Mouse (Mus musculus): ENCODE data around the gene Cd82. TPM values are rescaled to one million over a fixed set of nuclear protein-coding genes. Genes with fewer than 3 reads are reported as not detected.
A peak's percentile ranks its signal among the peaks of the same experiment; 100 is the strongest.

Gene Cd82
- polyA plus RNA-seq (2015; fragmentation: Nextera tagmentation; extraction: Ambion mirVana): 93.5 and 105 TPM in 2 replicates

- no peak for TF ChIP-seq EP300 (optimal IDR thresholded peaks at IDR 0.05)
- no peak for TF ChIP-seq CTCF (IDR thresholded peaks at IDR 0.05; ENCODE audit: low read depth)
- WGBS: under 1% methylated on average over 20 of the region's 20 CpGs
- Histone ChIP-seq H3K9me3 (ENCODE audit: control insufficient read depth, low read length) (no peaks in the 10 kb centered on the region), H3K27me3 (ENCODE audit: control insufficient read depth, insufficient read depth, low read length) (no peaks in the 10 kb centered on the region), H3K36me3 (ENCODE audit: control insufficient read depth, insufficient read depth, low read length) (no peaks in the 10 kb centered on the region), H3K9ac (ENCODE audit: low read length) (peak within 1 kb of the TSS; percentile 69), H3K4me2 (replicated peaks; ENCODE audit: low read depth) (peak within 1 kb of the TSS; percentile 82), H3K4me1 (replicated peaks; ENCODE audit: control insufficient read depth, insufficient read depth) (peaks cover 5% of the 10 kb centered on the region; the same call in 1 of the 2 replicates), H3K27ac (replicated peaks) (peak within 1 kb of the TSS; percentile 94), H3K4me3 (ENCODE audit: low read depth, low read length) (peak within 1 kb of the TSS; percentile 56)
- peak; percentile 90 for ATAC-seq (ENCODE audit: low FRiP score, low TSS enrichment)
- DNase-seq (ENCODE audit: low spot score): peak; percentile 95
Observed at GRCm38 (mm10) chr2:93462760-93463159, at the start of gene Cd82. TSS of gene Cd82 (minus strand) at chr2:93463140.

- Histone ChIP-seq H3K4me1 (replicated peaks; ENCODE audit: control insufficient read depth, insufficient read depth) (no peaks in the 10 kb centered on the region), H3K4me2 (replicated peaks; ENCODE audit: low read depth) (no peak overlapping the region), H3K9ac (ENCODE audit: low read length) (no peak overlapping the region), H3K36me3 (ENCODE audit: control insufficient read depth, insufficient read depth, low read length) (no peaks in the 10 kb centered on the region), H3K27me3 (ENCODE audit: control insufficient read depth, insufficient read depth, low read length) (no peaks in the 10 kb centered on the region), H3K9me3 (ENCODE audit: control insufficient read depth, low read length) (no peaks in the 10 kb centered on the region), H3K27ac (replicated peaks) (no peak overlapping the region), H3K4me3 (ENCODE audit: low read depth, low read length) (no peak overlapping the region)
- WGBS: 54% methylated on average over 7 of the region's 7 CpGs
- ATAC-seq (ENCODE audit: low FRiP score, low TSS enrichment) (no peak), DNase-seq (ENCODE audit: low spot score) (no peak)
- TF ChIP-seq CTCF (IDR thresholded peaks at IDR 0.05; ENCODE audit: low read depth): no peak
- TF ChIP-seq EP300 (optimal IDR thresholded peaks at IDR 0.05): no peak
Observed at GRCm38 (mm10) chr2:93512130-93512529, 49.2 kb upstream of the Cd82 start.

GRCm38 (mm10) chr2:93510839-93511238, 47.9 kb upstream of the Cd82 start:
- Histone ChIP-seq H3K9me3 (ENCODE audit: control insufficient read depth, low read length) (no peaks in the 10 kb centered on the region), H3K36me3 (ENCODE audit: control insufficient read depth, insufficient read depth, low read length) (no peaks in the 10 kb centered on the region), H3K4me1 (replicated peaks; ENCODE audit: control insufficient read depth, insufficient read depth) (no peaks in the 10 kb centered on the region), H3K27ac (replicated peaks) (no peak overlapping the region), H3K4me2 (replicated peaks; ENCODE audit: low read depth) (no peak overlapping the region), H3K9ac (ENCODE audit: low read length) (no peak overlapping the region), H3K27me3 (ENCODE audit: control insufficient read depth, insufficient read depth, low read length) (no peaks in the 10 kb centered on the region), H3K4me3 (ENCODE audit: low read depth, low read length) (no peak overlapping the region)
- WGBS: 96% methylated on average over 1 of the region's 1 CpGs
- no peak for TF ChIP-seq CTCF (IDR thresholded peaks at IDR 0.05; ENCODE audit: low read depth)
- no peak for TF ChIP-seq EP300 (optimal IDR thresholded peaks at IDR 0.05)
- no peak for DNase-seq (ENCODE audit: low spot score)
- no peak for ATAC-seq (ENCODE audit: low FRiP score, low TSS enrichment)

- Histone ChIP-seq H3K4me3 (ENCODE audit: low read depth, low read length) (no peak overlapping the region), H3K4me1 (replicated peaks; ENCODE audit: control insufficient read depth, insufficient read depth) (no peaks in the 10 kb centered on the region), H3K27ac (replicated peaks) (no peak overlapping the region), H3K4me2 (replicated peaks; ENCODE audit: low read depth) (no peak overlapping the region), H3K36me3 (ENCODE audit: control insufficient read depth, insufficient read depth, low read length) (no peaks in the 10 kb centered on the region), H3K9me3 (ENCODE audit: control insufficient read depth, low read length) (no peaks in the 10 kb centered on the region), H3K9ac (ENCODE audit: low read length) (no peak overlapping the region), H3K27me3 (ENCODE audit: control insufficient read depth, insufficient read depth, low read length) (no peaks in the 10 kb centered on the region)
- TF ChIP-seq CTCF (IDR thresholded peaks at IDR 0.05; ENCODE audit: low read depth) (no peak), EP300 (optimal IDR thresholded peaks at IDR 0.05) (no peak)
- 80% methylated on average over 12 of the region's 12 CpGs for WGBS
- no peak for DNase-seq (ENCODE audit: low spot score)
- no peak for ATAC-seq (ENCODE audit: low FRiP score, low TSS enrichment)
Observed at GRCm38 (mm10) chr2:93509777-93510750, 47.1 kb upstream of the Cd82 start.

- no peak overlapping the region for H3K4me2 ChIP-seq (replicated peaks; ENCODE audit: low read depth)
- no peak overlapping the region for H3K4me3 ChIP-seq (ENCODE audit: low read depth, low read length)
- H3K36me3 ChIP-seq (ENCODE audit: control insufficient read depth, insufficient read depth, low read length): no peaks in the 10 kb centered on the region
- WGBS: 46% methylated on average over 6 of the region's 6 CpGs
- ATAC-seq (ENCODE audit: low FRiP score, low TSS enrichment) (no peak), DNase-seq (ENCODE audit: low spot score) (no peak)
- H3K27me3 ChIP-seq (ENCODE audit: control insufficient read depth, insufficient read depth, low read length): no peaks in the 10 kb centered on the region
- no peaks in the 10 kb centered on the region for H3K4me1 ChIP-seq (replicated peaks; ENCODE audit: control insufficient read depth, insufficient read depth)
- H3K9me3 ChIP-seq (ENCODE audit: control insufficient read depth, low read length): no peaks in the 10 kb centered on the region
- TF ChIP-seq EP300 (optimal IDR thresholded peaks at IDR 0.05): no peak
- no peak for TF ChIP-seq CTCF (IDR thresholded peaks at IDR 0.05; ENCODE audit: low read depth)
- H3K27ac ChIP-seq (replicated peaks): no peak overlapping the region
- no peak overlapping the region for H3K9ac ChIP-seq (ENCODE audit: low read length)
Observed at GRCm38 (mm10) chr2:93505091-93505490, 42.2 kb upstream of the Cd82 start.

GRCm38 (mm10) chr2:93503353-93503752, 40.4 kb upstream of the Cd82 start:
- H3K4me3 ChIP-seq (ENCODE audit: low read depth, low read length): no peak overlapping the region
- WGBS: 65% methylated on average over 4 of the region's 4 CpGs

More at GRCm38 (mm10) chr2:93503353-93503752, 40.4 kb upstream of the Cd82 start:
- H3K4me2 ChIP-seq (replicated peaks; ENCODE audit: low read depth): no peak overlapping the region
- no peaks in the 10 kb centered on the region for H3K36me3 ChIP-seq (ENCODE audit: control insufficient read depth, insufficient read depth, low read length)
- H3K4me1 ChIP-seq (replicated peaks; ENCODE audit: control insufficient read depth, insufficient read depth): no peaks in the 10 kb centered on the region
- TF ChIP-seq CTCF (IDR thresholded peaks at IDR 0.05; ENCODE audit: low read depth): no peak
- no peak for TF ChIP-seq EP300 (optimal IDR thresholded peaks at IDR 0.05)
- no peak overlapping the region for H3K27ac ChIP-seq (replicated peaks)
- H3K27me3 ChIP-seq (ENCODE audit: control insufficient read depth, insufficient read depth, low read length): no peaks in the 10 kb centered on the region
- ATAC-seq (ENCODE audit: low FRiP score, low TSS enrichment): no peak
- DNase-seq (ENCODE audit: low spot score): no peak
- H3K9ac ChIP-seq (ENCODE audit: low read length): no peak overlapping the region
- H3K9me3 ChIP-seq (ENCODE audit: control insufficient read depth, low read length): no peaks in the 10 kb centered on the region
